Mouse (Mus musculus) midbrain, embryonic 15.5 days (tissue): ENCODE measurements around the gene Gm44965. TPM values are rescaled to one million over a fixed set of nuclear protein-coding genes. Genes with fewer than 3 reads are reported as not detected.
A peak's percentile ranks its signal among the peaks of the same experiment; 100 is the strongest.

ENCODE experiments used
- ATAC-seq: fragments of 200-750 bp; cut with Nextera tagmentation; replicated peaks from 2 replicates; pipeline ENCODE4 v1.8.0; 2017; ENCODE audit warnings: moderate TSS enrichment
- H3K27ac ChIP-seq: fragments of 300-500 bp; sonication (generic); 2 replicates; pipeline ENCODE4 v1.5.1; 2015; ENCODE audit warnings: mild to moderate bottlenecking, inconsistent platforms
- H3K27me3 ChIP-seq: fragments of 300-500 bp; sonication (generic); replicated peaks from 2 replicates; pipeline ENCODE4 v1.6.1; 2015; ENCODE audit warnings: inconsistent platforms
- H3K36me3 ChIP-seq: fragments of 300-500 bp; sonication (generic); replicated peaks from 2 replicates; pipeline ENCODE4 v1.6.1; 2015; ENCODE audit warnings: inconsistent platforms
- H3K4me1 ChIP-seq: fragments of 300-500 bp; sonication (generic); 2 replicates; pipeline ENCODE4 v1.6.1; 2015; ENCODE audit warnings: inconsistent platforms
- H3K4me2 ChIP-seq: fragments of 300-500 bp; sonication (generic); 2 replicates; pipeline ENCODE4 v1.6.1; 2015; ENCODE audit warnings: inconsistent platforms, mild to moderate bottlenecking, moderate library complexity
- H3K4me3 ChIP-seq: fragments of 300-500 bp; sonication (generic); 2 replicates; pipeline ENCODE4 v1.5.1; 2015; ENCODE audit warnings: mild to moderate bottlenecking, inconsistent platforms
- H3K9ac ChIP-seq: fragments of 300-500 bp; sonication (generic); 2 replicates; pipeline ENCODE4 v1.6.1; 2015; ENCODE audit warnings: mild to moderate bottlenecking, inconsistent platforms
- H3K9me3 ChIP-seq: fragments of 300-500 bp; sonication (generic); 2 replicates; pipeline ENCODE4 v1.6.1; 2016; ENCODE audit warnings: inconsistent platforms
- WGBS: fragments of 180-500 bp; shearing (Covaris S2); methylation state at CpG from one replicate; pipeline ENCODE4 v1.1.7; 2015; ENCODE audit warnings: mixed read lengths; 5-methylcytosine and 5-hydroxymethylcytosine counted together
- polyA plus RNA-seq: library from polyadenylated mRNA; unstranded; fragments of >200 nt; fragmentation: Nextera tagmentation; extraction: Ambion mirVana; gene quantifications from 2 replicates; pipeline ENCODE4 v1.2.1, GENCODE M21; 2015

The Gm44965 gene
- polyA plus RNA-seq, 1 experiment from 2014 or later = not detected

DNA sequence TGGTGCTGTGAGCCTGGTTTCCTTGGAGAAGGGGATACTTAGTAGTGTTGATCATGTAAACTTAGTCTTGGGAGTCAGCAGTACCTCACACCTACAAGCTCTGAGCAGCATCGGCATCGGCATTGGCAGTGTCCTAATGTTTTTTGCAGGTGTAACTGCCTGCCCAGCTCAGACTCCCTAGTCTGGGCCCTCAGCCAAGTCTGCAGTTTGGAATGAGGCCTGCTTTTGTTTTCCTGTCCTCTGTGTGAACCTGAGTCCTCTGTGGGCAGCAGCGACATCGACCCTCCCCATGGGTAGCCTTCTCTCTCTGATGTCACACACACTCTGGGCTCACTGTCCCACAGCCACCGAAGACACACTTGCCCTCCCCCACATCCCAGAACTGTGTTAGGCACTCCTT lies 27.4 kb upstream of the Gm44965 start:
- no peaks in the 10 kb centered on the region for H3K4me1 ChIP-seq
- no peaks in the 10 kb centered on the region for H3K27me3 ChIP-seq
- H3K9me3 ChIP-seq = no peaks in the 10 kb centered on the region
- no peak overlapping the region for H3K27ac ChIP-seq
- no peak overlapping the region for H3K4me2 ChIP-seq
- ATAC-seq = no peak; the same call in 1 of the 2 replicates
- no peak overlapping the region for H3K9ac ChIP-seq
- H3K4me3 ChIP-seq = no peak overlapping the region
- H3K36me3 ChIP-seq = 0 out of 2 replicates have a peak, but pooled peaks cover 17% of the 10 kb centered on the region
- WGBS = 64% methylated on average over 5 of the region's 5 CpGs

DNA sequence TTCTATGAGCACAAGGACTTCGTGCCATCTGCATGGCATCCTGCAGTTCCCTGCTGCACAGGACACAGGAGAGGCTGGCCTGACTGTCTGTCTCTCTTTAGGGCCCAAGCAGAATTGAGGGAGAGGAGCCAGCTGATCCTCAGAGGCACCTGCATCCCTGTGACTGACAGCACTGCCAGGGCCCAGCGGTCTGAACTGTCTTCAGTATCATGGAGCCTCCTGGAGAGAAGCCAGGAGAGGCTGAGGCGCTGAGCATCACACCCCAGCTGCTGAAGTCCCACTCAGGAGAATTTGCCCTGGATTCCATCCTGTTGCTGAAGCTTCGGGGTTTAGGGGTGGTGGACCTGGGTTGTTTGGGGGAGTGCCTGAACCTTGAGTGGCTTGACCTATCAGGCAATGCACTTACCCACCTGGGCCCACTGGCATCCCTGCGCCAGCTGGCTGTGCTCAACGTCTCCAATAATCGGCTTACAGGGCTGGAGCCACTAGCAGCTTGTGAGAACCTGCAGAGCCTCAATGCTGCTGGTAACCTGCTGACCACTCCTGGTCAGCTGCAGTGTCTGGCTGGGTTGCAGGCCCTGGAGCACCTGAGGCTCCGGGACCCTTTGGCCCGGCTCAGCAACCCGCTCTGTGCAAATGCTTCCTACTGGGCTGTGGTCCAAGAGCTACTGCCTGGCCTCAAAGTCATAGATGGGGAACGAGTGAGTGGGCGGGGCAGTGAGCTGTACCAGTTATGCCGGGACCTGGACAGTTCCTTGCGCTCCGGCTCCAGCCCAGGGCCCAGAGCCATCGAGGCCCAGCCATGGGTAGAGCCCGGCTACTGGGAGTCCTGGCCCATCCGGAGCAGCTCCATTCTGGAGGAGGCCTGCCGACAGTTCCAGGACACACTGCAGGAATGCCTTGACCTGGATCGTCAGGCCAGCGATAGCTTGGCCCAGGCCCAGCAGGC lies 25.4 kb upstream of the Gm44965 start:
- no peaks in the 10 kb centered on the region for H3K27me3 ChIP-seq
- no peak overlapping the region for H3K9ac ChIP-seq

DNA sequence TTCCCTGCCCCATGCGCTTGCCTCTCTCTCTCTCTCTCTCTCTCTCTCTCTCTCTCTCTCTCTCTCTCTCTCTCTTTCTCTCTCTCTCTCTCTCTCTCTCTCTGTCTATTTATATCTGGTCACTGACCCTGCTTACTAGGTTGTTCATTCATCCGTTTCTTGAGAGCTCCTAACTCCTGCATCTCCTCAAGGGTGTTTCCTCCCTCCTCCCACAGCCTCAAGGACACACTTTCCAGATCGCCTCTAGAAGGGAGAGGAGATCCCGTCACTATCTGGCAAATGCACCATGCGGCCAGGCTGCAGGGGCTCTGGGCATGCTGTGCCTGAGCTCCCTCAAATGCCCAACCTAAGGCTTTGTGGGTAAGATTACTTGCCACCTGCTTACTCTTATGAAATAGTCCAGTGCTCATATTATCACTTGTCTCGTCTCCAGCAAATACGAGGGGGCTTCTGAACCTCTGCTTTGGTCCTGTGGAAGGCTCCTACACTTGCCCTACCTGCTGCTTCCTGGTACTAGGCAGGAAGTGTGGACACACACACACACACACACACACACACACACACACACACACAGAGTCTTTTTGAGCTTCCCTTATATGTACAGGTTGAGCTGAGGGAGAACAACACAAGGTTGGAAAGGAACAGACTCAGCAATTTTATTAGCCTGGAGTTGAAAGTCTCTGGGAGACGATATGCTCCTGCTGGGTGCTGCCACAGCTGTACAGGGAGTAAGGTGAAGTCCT lies 24.5 kb upstream of the Gm44965 start:
- Histone ChIP-seq H3K36me3 (0 out of 2 replicates have a peak, but pooled peaks cover 17% of the 10 kb centered on the region), H3K4me2 (no peak overlapping the region), H3K4me1 (no peaks in the 10 kb centered on the region), H3K4me3 (no peak overlapping the region), H3K9me3 (no peaks in the 10 kb centered on the region), H3K9ac (no peak overlapping the region), H3K27ac (no peak overlapping the region), H3K27me3 (no peaks in the 10 kb centered on the region)
- ATAC-seq = no peak
- 87% methylated on average over 8 of the region's 8 CpGs for WGBS

More for the DNA sequence above, 25.4 kb upstream of the Gm44965 start:
- Histone ChIP-seq H3K9me3 (no peaks in the 10 kb centered on the region), H3K4me2 (no peak overlapping the region), H3K4me3 (no peak overlapping the region), H3K4me1 (no peaks in the 10 kb centered on the region), H3K36me3 (0 out of 2 replicates have a peak, but pooled peaks cover 17% of the 10 kb centered on the region), H3K27ac (no peak overlapping the region)
- 84% methylated on average over 21 of the region's 21 CpGs for WGBS
- ATAC-seq = 0 out of 2 replicates have a peak, but pooled peaks have one; percentile 37

GRCm38 (mm10) chr6:48572014-48572413 lies 21.7 kb upstream of the Gm44965 start:
- Histone ChIP-seq H3K27me3 (no peaks in the 10 kb centered on the region), H3K9ac (no peak overlapping the region), H3K4me1 (no peaks in the 10 kb centered on the region), H3K36me3 (0 out of 2 replicates have a peak, but pooled peaks cover 8% of the 10 kb centered on the region), H3K9me3 (no peaks in the 10 kb centered on the region), H3K4me3 (no peak overlapping the region), H3K4me2 (no peak overlapping the region), H3K27ac (no peak overlapping the region)
- 91% methylated on average over 5 of the region's 5 CpGs for WGBS
- no peak for ATAC-seq

DNA sequence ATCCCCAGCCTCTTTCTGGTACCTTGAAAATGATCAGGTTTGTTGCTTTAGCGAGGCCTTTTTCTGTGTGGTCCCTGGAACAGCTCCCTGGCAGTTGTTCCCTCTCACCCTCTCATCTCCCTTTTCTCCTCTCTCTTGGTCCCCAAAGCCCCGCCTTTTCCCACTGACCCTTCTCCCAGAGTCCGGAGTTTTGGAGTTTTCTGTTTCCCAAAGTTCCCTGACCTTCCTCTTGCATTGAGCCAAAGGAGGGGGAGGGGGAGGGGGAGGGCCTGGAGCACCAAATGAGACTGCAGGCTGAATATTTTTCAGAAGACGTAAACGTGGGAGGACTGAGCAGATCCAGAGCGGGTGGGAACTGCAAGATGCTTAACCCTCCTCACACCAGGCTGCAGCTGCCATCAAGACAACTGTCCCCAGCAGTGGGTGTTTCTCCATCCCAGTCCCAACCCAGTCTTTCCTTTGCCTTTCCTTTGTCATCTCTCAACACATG lies 21.1 kb upstream of the Gm44965 start, which contains the start of gene Rarres2:
TSS of gene Rarres2 (minus strand) at position 218 of the 490 bp plus-strand sequence.
- 0 out of 2 replicates have a peak, but pooled peaks cover 8% of the 10 kb centered on the region for H3K36me3 ChIP-seq
- no peak within 1 kb of the TSS for H3K4me3 ChIP-seq
- H3K4me2 ChIP-seq = no peak within 1 kb of the TSS
- no peaks in the 10 kb centered on the region for H3K4me1 ChIP-seq
- no peak within 1 kb of the TSS for H3K27ac ChIP-seq
- WGBS = 40% methylated on average over 6 of the region's 6 CpGs
- ATAC-seq = no peak
- H3K27me3 ChIP-seq = no peaks in the 10 kb centered on the region
- no peak within 1 kb of the TSS for H3K9ac ChIP-seq
- H3K9me3 ChIP-seq = no peaks in the 10 kb centered on the region

- no peaks in the 10 kb centered on the region for H3K27me3 ChIP-seq
- H3K4me2 ChIP-seq = no peak overlapping the region
- H3K9ac ChIP-seq = no peak overlapping the region
- no peaks in the 10 kb centered on the region for H3K4me1 ChIP-seq
- 0 out of 2 replicates have a peak, but pooled peaks cover 8% of the 10 kb centered on the region for H3K36me3 ChIP-seq
- ATAC-seq = no peak
- no peaks in the 10 kb centered on the region for H3K9me3 ChIP-seq
- 78% methylated on average over 10 of the region's 10 CpGs for WGBS
- no peak overlapping the region for H3K27ac ChIP-seq
- H3K4me3 ChIP-seq = no peak overlapping the region
These were observed 20.5 kb upstream of the Gm44965 start for GRCm38 (mm10) chr6:48573280-48573679.

DNA sequence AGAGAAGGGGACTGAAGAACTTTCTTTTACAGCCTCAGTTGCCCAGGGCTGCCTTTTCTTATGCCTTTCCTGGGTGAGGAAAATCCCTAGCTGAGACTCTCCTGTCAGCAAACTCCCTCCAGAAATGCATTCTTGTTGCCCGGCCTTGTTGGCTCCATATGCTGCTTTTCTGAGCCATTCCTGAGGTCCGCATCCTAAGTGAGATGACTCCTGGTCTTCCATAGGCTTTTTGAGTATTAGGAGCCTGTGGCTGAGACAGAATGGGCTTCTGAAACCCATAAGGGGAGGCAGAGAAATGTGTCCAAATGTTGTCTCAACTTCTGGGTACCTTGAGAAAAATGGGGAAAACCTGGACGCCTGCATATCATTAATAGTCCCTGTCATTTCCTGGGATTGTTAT lies 19.8 kb upstream of the Gm44965 start:
- no peaks in the 10 kb centered on the region for H3K4me1 ChIP-seq
- no peaks in the 10 kb centered on the region for H3K9me3 ChIP-seq
- H3K4me2 ChIP-seq = no peak overlapping the region
- 0 out of 2 replicates have a peak, but pooled peaks cover 8% of the 10 kb centered on the region for H3K36me3 ChIP-seq
- ATAC-seq = no peak
- H3K27ac ChIP-seq = no peak overlapping the region
- no peaks in the 10 kb centered on the region for H3K27me3 ChIP-seq
- WGBS = 80% methylated on average over 3 of the region's 3 CpGs
- no peak overlapping the region for H3K9ac ChIP-seq
- H3K4me3 ChIP-seq = no peak overlapping the region

DNA sequence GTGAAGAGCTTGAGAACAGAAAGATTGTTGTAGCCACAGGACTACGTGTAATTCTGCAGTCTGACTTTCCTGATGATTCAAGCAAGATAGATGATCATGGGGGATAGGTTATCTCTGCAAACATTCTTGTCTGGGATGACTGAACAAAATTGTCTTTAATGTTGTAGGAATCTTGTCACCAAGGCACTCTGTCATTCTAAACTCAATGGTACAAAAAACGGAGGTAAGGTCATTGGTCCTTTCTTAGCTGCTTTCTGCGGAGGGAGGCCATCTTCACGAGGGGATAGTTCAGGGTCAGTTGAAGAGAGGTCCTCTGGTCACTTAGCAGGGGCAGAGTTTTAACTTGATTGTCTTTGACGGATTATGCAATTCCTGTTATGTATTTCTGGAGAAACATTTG lies 15.0 kb upstream of the Gm44965 start:
- no peak overlapping the region for H3K4me3 ChIP-seq
- WGBS = 68% methylated on average over 5 of the region's 5 CpGs
- ATAC-seq = no peak
- H3K4me2 ChIP-seq = no peak overlapping the region
- H3K9me3 ChIP-seq = no peaks in the 10 kb centered on the region
- H3K4me1 ChIP-seq = no peaks in the 10 kb centered on the region
- H3K9ac ChIP-seq = no peak overlapping the region
- no peaks in the 10 kb centered on the region for H3K36me3 ChIP-seq
- H3K27ac ChIP-seq = no peak overlapping the region
- H3K27me3 ChIP-seq = no peaks in the 10 kb centered on the region

GRCm38 (mm10) chr6:48579215-48579648 lies 14.5 kb upstream of the Gm44965 start:
- no peak overlapping the region for H3K27ac ChIP-seq
- no peaks in the 10 kb centered on the region for H3K4me1 ChIP-seq
- no peak overlapping the region for H3K4me2 ChIP-seq
- no peaks in the 10 kb centered on the region for H3K27me3 ChIP-seq
- no peak for ATAC-seq
- H3K9ac ChIP-seq = no peak overlapping the region
- 48% methylated on average over 5 of the region's 5 CpGs for WGBS
- H3K9me3 ChIP-seq = no peaks in the 10 kb centered on the region
- no peaks in the 10 kb centered on the region for H3K36me3 ChIP-seq
- no peak overlapping the region for H3K4me3 ChIP-seq

DNA sequence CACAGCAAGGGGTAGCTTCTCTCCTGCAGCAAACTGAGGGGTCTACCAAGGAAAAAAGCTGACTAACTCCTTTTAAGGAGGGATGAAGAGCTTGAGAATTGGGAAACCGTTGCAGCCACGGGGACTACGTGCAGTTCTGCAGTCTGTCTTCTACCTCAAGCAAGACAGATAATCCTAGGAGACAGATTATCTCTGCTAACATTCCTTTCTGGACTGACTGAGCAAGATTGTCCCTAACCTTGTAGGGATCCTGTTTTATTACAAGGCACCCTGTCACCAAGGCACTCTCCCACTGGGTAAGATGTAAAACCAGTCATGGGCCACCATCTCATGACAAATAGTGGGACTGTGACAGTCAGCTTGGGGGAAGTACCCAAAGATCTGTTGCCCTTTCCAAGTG lies 12.5 kb upstream of the Gm44965 start:
- 28% methylated on average over 3 of the region's 3 CpGs for WGBS

GRCm38 (mm10) chr6:48582037-48582436 lies 11.7 kb upstream of the Gm44965 start:
- no peak overlapping the region for H3K9ac ChIP-seq
- no peaks in the 10 kb centered on the region for H3K27me3 ChIP-seq
- H3K4me3 ChIP-seq = no peak overlapping the region
- no peaks in the 10 kb centered on the region for H3K4me1 ChIP-seq
- ATAC-seq = 0 out of 2 replicates have a peak, but pooled peaks have one; percentile 30
- H3K27ac ChIP-seq = no peak overlapping the region
- no peak overlapping the region for H3K4me2 ChIP-seq
- H3K36me3 ChIP-seq = no peaks in the 10 kb centered on the region
- no peaks in the 10 kb centered on the region for H3K9me3 ChIP-seq
- 79% methylated on average over 3 of the region's 3 CpGs for WGBS

More for the DNA sequence above, 12.5 kb upstream of the Gm44965 start:
- Histone ChIP-seq H3K36me3 (no peaks in the 10 kb centered on the region), H3K4me2 (no peak overlapping the region), H3K9me3 (no peaks in the 10 kb centered on the region), H3K4me1 (no peaks in the 10 kb centered on the region), H3K4me3 (no peak overlapping the region), H3K27ac (no peak overlapping the region), H3K9ac (no peak overlapping the region), H3K27me3 (no peaks in the 10 kb centered on the region)
- no peak for ATAC-seq

- no peak within 1 kb of the TSS for H3K4me2 ChIP-seq
- H3K9me3 ChIP-seq = no peaks in the 10 kb centered on the region
- H3K4me3 ChIP-seq = no peak within 1 kb of the TSS
- no peak within 1 kb of the TSS for H3K9ac ChIP-seq
- H3K27me3 ChIP-seq = no peaks in the 10 kb centered on the region
- peaks cover 6% of the 10 kb centered on the region for H3K4me1 ChIP-seq
- H3K36me3 ChIP-seq = no peaks in the 10 kb centered on the region
- no peak for ATAC-seq
- no peak within 1 kb of the TSS for H3K27ac ChIP-seq
- WGBS = 79% methylated on average over 6 of the region's 6 CpGs
These were observed 4.5 kb upstream of the Gm44965 start, which contains the start of gene Gm45021 for GRCm38 (mm10) chr6:48589194-48589750. Gene Gm45021 (plus strand): TSS chr6:48589610.
